Mouse (Mus musculus) spleen, adult 2 months (tissue): ENCODE data around the gene Cybrd1.

Experiments
- CTCF ChIP-seq: fragments of 200-500 bp; IDR thresholded peaks from 2 replicates; pipeline ENCODE4 v1.5.1; 2011; ENCODE audit warnings: mild to moderate bottlenecking, inconsistent platforms; ENCODE audit not compliant: insufficient read depth, insufficient read length, insufficient replicate concordance; ENCODE audit errors: extremely low read depth
- POLR2A ChIP-seq: fragments of 200-500 bp; IDR thresholded peaks from 2 replicates; pipeline ENCODE4 v1.6.1; 2011; ENCODE audit warnings: low read depth, low read length, inconsistent platforms

GRCm38 (mm10) chr2:71104696-71105095 lies 13.0 kb upstream of the Cybrd1 start:
- TF ChIP-seq POLR2A (no peak), CTCF (no peak)
